Mouse (Mus musculus) CH12.LX (cell line): ENCODE measurements at regions not wholly inside any gene's neighbourhood (a gene's known extent, or its start where the extent isn't known, plus 50 kb on each side); places are given as distances from the start of the nearest gene placed in this dataset.

Experiments
- DNase-seq: peaks from one replicate; pipeline ENCODE4 v3.0.0-alpha.2; 2013; ENCODE audit errors: extremely low read depth
- H3K27ac ChIP-seq: 2 replicates; pipeline ENCODE4 v1.5.1; 2012; ENCODE audit warnings: low read depth, mild to moderate bottlenecking, control low read depth, moderate library complexity; ENCODE audit not compliant: insufficient read depth
- H3K27me3 ChIP-seq: replicated peaks from 2 replicates; pipeline ENCODE3; 2012; ENCODE audit warnings: inconsistent platforms
- H3K36me3 ChIP-seq, 2 experiments: replicated peaks in 1 of 2; 2 replicates each; pipeline versions ENCODE3 to v1.6.1; 2012; ENCODE audit warnings: inconsistent platforms in 1 of 2, low read length in 1 of 2, mild to moderate bottlenecking in 1 of 2, mixed read lengths in 1 of 2, moderate library complexity in 1 of 2; ENCODE audit not compliant: control insufficient read depth in 1 of 2, insufficient read depth in 1 of 2
- H3K4me1 ChIP-seq, 2 experiments: 2 replicates each; pipeline ENCODE4 v1.6.1; 2012; ENCODE audit warnings: inconsistent platforms in 1 of 2, moderate library complexity in 1 of 2; ENCODE audit not compliant: insufficient read depth in 2 of 2, control insufficient read depth in 1 of 2
- H3K4me2 ChIP-seq: 2 replicates; pipeline ENCODE4 v1.6.1; 2012; ENCODE audit warnings: low read depth, mild to moderate bottlenecking, control low read depth; ENCODE audit not compliant: poor library complexity, insufficient read depth, severe bottlenecking
- H3K4me3 ChIP-seq, 3 experiments: fragments of 150-350 bp in 1 of 3; sonication (generic) in 1 of 3; replicated peaks in 1 of 3; 2 replicates each; pipeline versions ENCODE3 to v1.5.1; 2011 to 2012; ENCODE audit warnings: low read depth in 2 of 3, low read length in 2 of 3, mild to moderate bottlenecking in 2 of 3, moderate library complexity in 2 of 3, control low read depth in 1 of 3, improper control_type of control experiment in 1 of 3, inconsistent platforms in 1 of 3, mixed read lengths in 1 of 3; ENCODE audit not compliant: poor library complexity in 1 of 3
- H3K79me2 ChIP-seq: replicated peaks from 2 replicates; pipeline ENCODE4 v1.6.1; 2012; ENCODE audit warnings: mild to moderate bottlenecking, moderate library complexity; ENCODE audit not compliant: control insufficient read depth, poor library complexity, insufficient read depth, severe bottlenecking; ENCODE audit errors: extremely low read depth
- H3K9ac ChIP-seq: 2 replicates; pipeline ENCODE4 v1.6.1; 2012; ENCODE audit warnings: low read depth, mild to moderate bottlenecking, control low read depth, moderate library complexity; ENCODE audit not compliant: insufficient read depth
- H3K9me3 ChIP-seq: replicated peaks from 2 replicates; pipeline ENCODE3; 2012; ENCODE audit warnings: low read length, inconsistent platforms, mixed read lengths
- CTCF ChIP-seq, 2 experiments: IDR thresholded peaks in 1 of 2; conservative IDR thresholded peaks in 1 of 2; 2 replicates each; pipeline ENCODE4 v1.5.1; 2011 to 2012; ENCODE audit warnings: low read depth in 2 of 2, low read length in 2 of 2, improper control_type of control experiment in 1 of 2, inconsistent platforms in 1 of 2, mild to moderate bottlenecking in 1 of 2, moderate library complexity in 1 of 2
- E2F4 ChIP-seq: IDR thresholded peaks from 2 replicates; pipeline ENCODE4 v1.6.1; 2011; ENCODE audit warnings: low read depth, low read length, improper control_type of control experiment; ENCODE audit not compliant: insufficient replicate concordance
- ELF1 ChIP-seq: IDR thresholded peaks from 2 replicates; pipeline ENCODE4 v1.6.1; 2014; ENCODE audit warnings: low read depth, mild to moderate bottlenecking, inconsistent platforms, low read length, improper control_type of control experiment
- JUND ChIP-seq: conservative IDR thresholded peaks from 2 replicates; pipeline ENCODE4 v1.6.1; 2011; ENCODE audit warnings: low read depth, low read length, improper control_type of control experiment
- MAFK ChIP-seq: IDR thresholded peaks from 2 replicates; pipeline ENCODE4 v1.6.1; 2011; ENCODE audit warnings: low read length, improper control_type of control experiment; ENCODE audit not compliant: insufficient replicate concordance
- MAZ ChIP-seq: IDR thresholded peaks from 2 replicates; pipeline ENCODE4 v1.6.1; 2012; ENCODE audit warnings: low read depth, mild to moderate bottlenecking, inconsistent platforms, low read length, improper control_type of control experiment, moderate library complexity
- MEF2A ChIP-seq: IDR thresholded peaks from 2 replicates; pipeline ENCODE4 v1.6.1; 2014; ENCODE audit warnings: low read depth, mild to moderate bottlenecking, inconsistent platforms, low read length, improper control_type of control experiment, borderline replicate concordance
- MXI1 ChIP-seq: IDR thresholded peaks from 2 replicates; pipeline ENCODE4 v1.6.1; 2011; ENCODE audit warnings: mild to moderate bottlenecking, low read depth, low read length, improper control_type of control experiment
- MYC ChIP-seq: IDR thresholded peaks from 2 replicates; pipeline ENCODE4 v1.6.1; 2011; ENCODE audit warnings: low read depth, mild to moderate bottlenecking, improper control_type of control experiment, low read length
- NELFE ChIP-seq: IDR thresholded peaks from 2 replicates; pipeline ENCODE4 v1.6.1; 2011; ENCODE audit warnings: low read depth, low read length, improper control_type of control experiment
- RAD21 ChIP-seq: IDR thresholded peaks from 2 replicates; pipeline ENCODE4 v1.6.1; 2011; ENCODE audit warnings: low read depth, mild to moderate bottlenecking, low read length, improper control_type of control experiment, moderate library complexity
- SIN3A ChIP-seq: IDR thresholded peaks from 2 replicates; pipeline ENCODE4 v1.6.1; 2012; ENCODE audit warnings: low read length, improper control_type of control experiment, inconsistent platforms
- UBTF ChIP-seq: IDR thresholded peaks from 2 replicates; pipeline ENCODE4 v1.6.1; 2012; ENCODE audit warnings: low read depth, mild to moderate bottlenecking, inconsistent platforms, low read length, improper control_type of control experiment, moderate library complexity
- USF1 ChIP-seq: IDR thresholded peaks from 2 replicates; pipeline ENCODE4 v1.6.1; 2014; ENCODE audit warnings: low read depth, mild to moderate bottlenecking, inconsistent platforms, low read length, improper control_type of control experiment
- ZKSCAN1 ChIP-seq: IDR thresholded peaks from 2 replicates; pipeline ENCODE4 v1.6.1; 2012; ENCODE audit warnings: low read depth, inconsistent platforms, low read length, improper control_type of control experiment, borderline replicate concordance
- dilution Hi-C: fragments of 300-500 bp; cut with MboI; formaldehyde crosslinking; loops from 2 replicates; pipeline ENCODE4 v1.14.3; 2020; ENCODE audit warnings: low sequenced_read_pairs; ENCODE audit not compliant: extremely low pct_unique_long_range_greater_than_20kb, extremely low pct_ligation_motif_present
- in situ Hi-C: fragments of 300-500 bp; cut with MboI; formaldehyde crosslinking; loops from 3 replicates; pipeline ENCODE4 v1.14.3; 2019; ENCODE audit warnings: low sequenced_read_pairs, low pct_ligation_motif_present, low pct_unique_long_range_greater_than_20kb, mixed read lengths

GRCm38 (mm10) chr15:41329286-41329685 is 1195.1 kb downstream of the 9330182O14Rik start:
- Histone ChIP-seq H3K9me3 (no peaks in the 10 kb centered on the region), H3K79me2 (no peaks in the 10 kb centered on the region)
- no peak for TF ChIP-seq MAZ
- no peak for TF ChIP-seq MYC
- peak; percentile 84; the same call in 1 of the 2 replicates for TF ChIP-seq MAFK
- TF ChIP-seq ELF1 = no peak
- TF ChIP-seq, all 38 proteins: peak for 1
- peak; percentile 11 for DNase-seq
- in situ Hi-C loops = no loop called here
- H3K4me1 ChIP-seq = peaks cover 3 to 17% of the 10 kb centered on the region in 2 experiments; a peak in 3 of 4 replicates
- H3K4me2 ChIP-seq = no peak overlapping the region
- H3K9ac ChIP-seq = no peak overlapping the region
- no peak overlapping the region for H3K27ac ChIP-seq
- no peaks in the 10 kb centered on the region for H3K27me3 ChIP-seq
- dilution Hi-C loops = no loop called here
- H3K36me3 ChIP-seq = no peaks in the 10 kb centered on the region
- H3K4me3 ChIP-seq = no peak overlapping the region

- no peak for DNase-seq
- H3K4me3 ChIP-seq = no peak overlapping the region
- no peak overlapping the region for H3K27ac ChIP-seq
- no peak overlapping the region for H3K9ac ChIP-seq
- dilution Hi-C loops = no loop called here
- H3K27me3 ChIP-seq = no peaks in the 10 kb centered on the region
- H3K4me2 ChIP-seq = no peak overlapping the region
- in situ Hi-C loops = no loop called here
- H3K36me3 ChIP-seq = no peaks in the 10 kb centered on the region
- no peaks in the 10 kb centered on the region for H3K79me2 ChIP-seq
- H3K9me3 ChIP-seq = no peaks in the 10 kb centered on the region
- H3K4me1 ChIP-seq = peaks cover 3 to 17% of the 10 kb centered on the region in 2 experiments; a peak in 3 of 4 replicates
- no peak for TF ChIP-seq JUND
- TF ChIP-seq CTCF (conservative IDR thresholded peaks at IDR 0.05 in 1 of 2, IDR thresholded peaks at IDR 0.05 in 1 of 2; ENCODE audit: low read depth in 2 of 2, low read length in 2 of 2) = peak in 1 of 2 experiments; percentile 54; a peak in 2 of 4 replicates
- peak; percentile 12 for TF ChIP-seq RAD21
- TF ChIP-seq USF1 = no peak
- TF ChIP-seq, all 38 proteins: peak for 2
Measured at GRCm38 (mm10) chr15:41330085-41330484, 1195.9 kb downstream of the 9330182O14Rik start.

GRCm38 (mm10) chr15:41332451-41332850 is 1198.3 kb downstream of the 9330182O14Rik start:
- in situ Hi-C loops (no loop called here), dilution Hi-C loops (no loop called here)
- no peaks in the 10 kb centered on the region for H3K27me3 ChIP-seq
- no peaks in the 10 kb centered on the region for H3K36me3 ChIP-seq
- no peaks in the 10 kb centered on the region for H3K79me2 ChIP-seq
- H3K9me3 ChIP-seq = no peaks in the 10 kb centered on the region
- H3K4me2 ChIP-seq = no peak overlapping the region
- no peak overlapping the region for H3K4me3 ChIP-seq
- peaks cover 3 to 14% of the 10 kb centered on the region in 2 experiments; a peak in 3 of 4 replicates for H3K4me1 ChIP-seq
- no peak overlapping the region for H3K9ac ChIP-seq
- TF ChIP-seq UBTF = no peak
- TF ChIP-seq MEF2A = no peak
- TF ChIP-seq SIN3A = no peak
- no peak for TF ChIP-seq E2F4
- TF ChIP-seq CTCF (conservative IDR thresholded peaks at IDR 0.05 in 1 of 2, IDR thresholded peaks at IDR 0.05 in 1 of 2; ENCODE audit: low read depth in 2 of 2, low read length in 2 of 2) = no peak
- TF ChIP-seq MXI1 = no peak
- TF ChIP-seq NELFE = no peak
- TF ChIP-seq ZKSCAN1 = no peak
- no peak overlapping the region for H3K27ac ChIP-seq
- DNase-seq = no peak
